Mouse (Mus musculus): ENCODE results near the gene Gsx2.

The Gsx2 gene

GRCm38 (mm10) chr5:75075383-75075941, at the start of gene Gsx2:
Gene Gsx2, plus strand, starts transcription at chr5:75075601.
- no peak for DNase-seq (ENCODE audit: low spot score)

DNA sequence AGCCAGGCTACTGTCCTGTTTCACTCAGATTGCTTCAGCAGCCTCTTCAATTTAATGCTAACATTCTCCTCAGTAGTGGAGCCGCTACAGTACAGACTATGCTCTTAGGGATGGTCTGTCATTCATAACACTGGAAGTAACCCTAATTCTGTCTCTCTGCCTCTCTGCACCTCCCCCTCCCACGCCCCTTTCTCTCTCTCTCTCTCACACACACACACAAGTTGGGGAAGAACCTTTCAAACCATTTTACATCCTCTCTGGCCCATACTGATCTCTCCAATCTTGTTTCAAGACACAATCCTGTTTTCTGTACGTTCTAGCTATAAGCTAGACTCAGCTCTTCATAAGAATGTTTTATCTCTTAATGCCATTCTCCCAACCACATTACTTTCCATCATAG, 39.9 kb upstream of the Gsx2 start:
- no peak for DNase-seq (ENCODE audit: low spot score)

DNA sequence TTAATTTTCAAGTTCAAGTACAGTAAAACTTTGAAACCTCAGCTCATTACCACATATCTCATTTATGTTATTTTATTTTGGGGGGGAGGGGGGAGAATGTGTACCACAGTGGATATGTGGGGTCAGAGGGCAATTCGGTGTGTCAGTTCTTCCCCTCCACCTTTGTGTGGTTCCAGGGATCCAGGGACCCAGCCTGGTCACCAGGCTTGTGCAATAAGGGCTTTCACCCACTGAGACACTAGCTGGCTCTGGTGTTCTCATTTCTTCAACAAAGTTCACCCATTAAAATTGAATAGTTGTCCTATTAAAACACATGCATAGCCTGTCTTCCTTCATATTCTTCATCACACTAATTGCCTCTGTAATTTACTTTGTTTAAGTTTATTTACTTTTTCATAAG, 36.1 kb upstream of the Gsx2 start:
- no peak for DNase-seq (ENCODE audit: low spot score)

DNA sequence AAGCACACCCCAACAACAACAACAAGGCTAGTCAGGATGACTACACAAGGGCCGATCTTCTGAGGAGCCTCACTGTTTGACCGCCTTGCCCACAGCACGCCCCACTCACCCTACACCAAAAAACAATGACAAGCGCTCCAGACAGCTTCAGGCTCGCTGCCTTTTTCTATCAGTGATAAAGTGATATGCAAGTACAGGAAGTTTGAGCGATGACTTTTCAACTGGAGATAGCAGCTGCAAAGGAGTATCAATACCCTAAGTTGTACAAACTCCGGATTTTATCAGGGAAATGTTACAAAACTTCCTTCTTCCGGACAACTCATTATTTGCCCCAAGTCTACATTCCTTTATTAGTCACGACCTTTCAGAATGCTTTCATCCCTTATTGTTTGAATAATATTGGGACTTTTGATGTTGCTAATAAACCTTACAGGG, 32.4 kb upstream of the Gsx2 start:
- DNase-seq (ENCODE audit: low spot score): no peak

- peak; percentile 17 for DNase-seq (ENCODE audit: low spot score)
Observed at GRCm38 (mm10) chr5:75043621-75044301, 31.6 kb upstream of the Gsx2 start.

DNA sequence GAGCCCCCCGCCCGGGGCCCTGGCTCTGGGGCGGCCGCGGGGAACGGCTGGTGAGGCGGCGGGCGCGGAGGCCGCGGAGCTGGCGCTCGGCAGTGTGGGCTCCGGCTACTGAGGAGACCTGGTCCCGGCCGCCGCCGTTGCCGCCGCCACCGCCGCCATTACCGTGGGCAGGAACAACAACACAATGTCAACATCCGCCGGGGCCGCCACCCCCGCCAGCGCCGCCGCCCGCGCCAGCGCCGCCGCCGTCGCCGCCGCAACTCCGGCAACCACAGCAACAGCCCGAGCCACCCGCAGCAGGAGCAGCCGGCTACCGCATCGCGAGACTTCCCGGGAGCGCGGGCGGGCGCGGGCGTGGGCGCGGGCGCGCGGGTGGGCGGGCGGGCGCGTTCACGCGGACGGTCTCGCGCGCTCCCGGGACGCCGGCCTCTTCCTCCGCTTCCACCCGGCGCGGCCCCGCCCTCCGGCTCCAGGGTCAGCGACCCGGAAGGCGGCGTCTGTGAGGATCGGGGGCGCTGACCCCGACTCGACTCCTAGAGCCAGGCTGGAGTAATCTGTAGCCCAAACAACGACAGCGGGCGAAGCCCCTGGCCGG, 31.0 kb upstream of the Gsx2 start, which contains the start of gene Chic2:
Chic2 (minus strand) TSS at position 465 of the 595 bp plus-strand sequence.
- peak; percentile 55 for DNase-seq (ENCODE audit: low spot score)

DNA sequence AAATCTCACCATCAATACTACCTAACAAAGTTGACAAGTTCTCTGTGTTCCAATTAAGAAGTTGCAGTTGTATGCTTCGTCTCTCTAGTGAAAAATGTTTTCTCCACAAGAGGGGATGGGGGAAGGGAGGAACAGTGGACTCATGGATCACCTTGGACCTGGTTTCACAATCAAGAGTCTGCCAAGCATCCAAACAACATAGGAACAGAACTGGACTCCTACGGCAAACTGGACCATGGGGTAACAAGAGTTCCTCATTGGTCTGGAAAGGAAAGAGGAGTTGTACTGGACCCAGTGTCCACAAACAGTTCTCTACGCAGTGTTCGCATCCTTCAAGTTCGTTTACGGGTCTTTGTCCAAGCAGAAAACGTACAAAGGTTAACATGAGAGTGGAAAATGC, 30.0 kb upstream of the Gsx2 start:
- DNase-seq (ENCODE audit: low spot score): no peak

DNA sequence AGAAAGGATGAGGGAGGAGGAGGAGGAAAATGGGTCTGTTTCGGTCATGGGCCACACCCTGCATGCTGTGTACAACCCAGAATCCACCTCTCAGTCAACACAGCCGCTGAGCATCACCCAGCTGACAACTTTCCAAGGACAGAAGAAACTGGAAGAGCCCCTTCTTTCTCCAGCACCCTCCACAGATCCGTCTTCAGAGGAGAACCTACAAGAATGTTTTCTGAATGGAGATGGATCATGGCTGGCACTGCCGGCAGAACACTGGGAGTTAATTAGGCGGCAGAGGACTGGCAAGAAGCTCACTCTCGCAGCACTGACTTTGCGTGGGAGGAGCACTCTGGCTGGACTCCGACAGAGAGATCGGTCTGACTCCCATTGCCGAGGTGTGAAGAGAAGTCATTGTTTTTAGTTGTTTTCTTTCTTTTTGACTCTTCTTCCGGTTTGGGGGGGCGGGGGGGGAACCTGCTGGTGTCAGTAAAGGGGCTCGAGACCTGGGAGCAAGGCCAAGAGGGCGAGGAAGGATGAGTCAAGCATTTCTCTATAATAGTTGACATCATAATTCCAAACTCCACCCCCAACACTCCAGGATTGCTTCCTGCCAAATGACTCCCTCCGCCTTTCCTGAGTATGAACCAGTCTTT, 28.6 kb upstream of the Gsx2 start:
- no peak for DNase-seq (ENCODE audit: low spot score)

DNA sequence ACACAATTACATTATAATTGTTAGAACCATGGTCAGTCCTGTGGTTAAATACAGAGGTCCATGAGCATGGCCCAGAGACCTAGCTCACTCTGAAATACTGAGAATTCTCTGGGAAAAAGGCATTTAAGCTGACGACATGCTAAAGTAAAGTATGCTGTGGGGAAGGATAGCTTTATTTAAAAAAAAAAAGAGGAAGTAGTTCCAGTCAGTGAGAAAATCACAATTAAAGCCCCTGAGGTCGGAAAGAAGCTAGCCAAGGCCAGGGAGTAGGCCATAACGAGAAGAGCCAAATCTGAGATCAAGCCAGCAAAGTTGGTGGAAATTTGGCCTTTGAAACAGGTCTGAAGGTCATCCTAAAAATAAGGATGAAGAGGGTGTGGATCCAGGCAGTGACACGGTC, 24.3 kb upstream of the Gsx2 start:
- DNase-seq (ENCODE audit: low spot score): no peak

GRCm38 (mm10) chr5:75063177-75063576, 12.2 kb upstream of the Gsx2 start:
- DNase-seq (ENCODE audit: low spot score): no peak

- no peak for DNase-seq (ENCODE audit: low spot score)
Observed at GRCm38 (mm10) chr5:75066715-75067114, 8.7 kb upstream of the Gsx2 start.

DNA sequence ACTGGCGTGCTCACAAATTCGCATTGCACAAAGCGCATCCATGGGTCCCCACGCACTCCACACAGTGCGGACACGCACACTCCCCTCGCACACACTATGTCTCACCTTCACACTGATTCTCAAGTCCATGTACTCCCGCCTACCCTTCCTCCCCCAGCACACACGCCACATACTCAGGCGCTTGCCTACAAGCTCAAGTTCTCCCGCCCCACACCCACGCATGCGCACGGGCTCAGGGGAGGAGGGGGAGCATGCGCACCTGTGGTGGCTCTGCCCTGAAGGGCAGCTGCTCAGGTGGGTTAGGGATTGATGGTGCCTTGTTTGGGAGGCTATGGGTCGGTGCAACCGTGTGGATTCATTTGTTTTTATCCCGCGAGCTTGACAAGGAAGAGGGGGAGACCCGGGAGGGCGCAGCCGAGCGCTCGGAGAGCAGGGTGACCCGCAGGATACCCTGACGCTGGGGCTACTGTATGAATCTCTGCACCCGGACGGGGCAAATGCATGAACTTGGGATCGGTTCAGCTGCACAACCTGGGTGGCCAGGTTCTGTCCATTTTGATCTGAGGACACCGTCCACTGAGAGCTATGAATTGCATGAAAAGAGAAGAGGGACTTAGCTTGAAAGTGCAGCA, 8.2 kb upstream of the Gsx2 start:
- no peak for DNase-seq (ENCODE audit: low spot score)

DNA sequence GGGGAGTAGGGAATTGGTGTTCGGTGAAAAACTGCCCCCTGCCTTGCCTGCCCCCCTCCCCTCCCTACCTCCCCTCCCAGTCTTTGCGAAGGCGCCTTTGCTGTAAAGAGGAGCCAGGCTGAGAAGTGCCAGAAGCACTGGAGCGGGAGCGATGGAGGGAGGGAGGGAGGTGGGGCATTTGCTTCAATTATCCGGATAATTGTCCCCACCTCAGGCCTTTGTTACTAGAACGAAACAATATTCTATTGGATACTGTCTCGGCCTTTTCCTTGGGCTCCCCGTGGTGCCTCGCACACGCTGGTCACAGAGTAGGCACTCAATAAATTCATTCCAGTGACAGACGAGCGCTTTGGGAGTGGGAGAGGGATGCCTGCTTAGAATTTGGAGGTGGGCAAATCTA, 5.3 kb upstream of the Gsx2 start:
- DNase-seq (ENCODE audit: low spot score): no peak

- no peak for DNase-seq (ENCODE audit: low spot score)
Observed at GRCm38 (mm10) chr5:75070656-75071375, 4.6 kb upstream of the Gsx2 start.

- DNase-seq (ENCODE audit: low spot score): no peak
Observed at GRCm38 (mm10) chr5:75071951-75072350, 3.5 kb upstream of the Gsx2 start.

GRCm38 (mm10) chr5:75072532-75072931, 2.9 kb upstream of the Gsx2 start:
- no peak for DNase-seq (ENCODE audit: low spot score)

DNA sequence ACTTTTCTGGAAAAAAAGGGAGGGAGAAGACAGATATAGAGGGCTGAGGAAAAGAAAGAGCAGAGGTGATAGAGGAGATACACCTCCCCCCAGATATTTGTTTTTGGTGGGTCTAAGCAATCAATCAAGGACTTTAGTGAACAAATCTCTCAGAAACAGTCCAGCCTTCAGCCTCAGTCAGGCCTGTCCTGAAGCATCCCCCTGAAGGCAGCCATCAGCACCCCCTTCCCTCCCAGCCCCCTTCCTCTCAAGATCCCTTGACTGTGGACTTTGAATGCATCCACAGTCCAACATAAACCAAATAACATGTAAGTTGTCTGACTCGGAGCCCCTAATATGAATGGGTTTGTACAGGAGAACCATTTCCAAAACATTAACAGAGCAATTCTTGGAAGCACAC, 2.2 kb upstream of the Gsx2 start:
- no peak for DNase-seq (ENCODE audit: low spot score)

- no peak for DNase-seq (ENCODE audit: low spot score)
Observed at GRCm38 (mm10) chr5:75073684-75074083, 1.7 kb upstream of the Gsx2 start.

- DNase-seq (ENCODE audit: low spot score): no peak
Observed at GRCm38 (mm10) chr5:75074132-75074531, 1.3 kb upstream of the Gsx2 start.

- no peak for DNase-seq (ENCODE audit: low spot score)
Observed at GRCm38 (mm10) chr5:75074537-75075382, 641 bp upstream of the Gsx2 start.
